Mouse (Mus musculus) midbrain, embryonic 12.5 days (tissue): Measurements from ENCODE around the gene 4933428M09Rik. TPM values are rescaled to one million over a fixed set of nuclear protein-coding genes. Genes with fewer than 3 reads are reported as not detected.
"Not testable (repeated sequence)": the region's sequence is repeated elsewhere in the genome, so short reads cannot be mapped to it uniquely, and the experiment has no call there.

ENCODE experiments used
- ATAC-seq: fragments of 200-750 bp; cut with Nextera tagmentation; 2 replicates; pipeline ENCODE4 v1.8.0; 2017; ENCODE audit warnings: low read depth, moderate TSS enrichment, moderate library complexity; ENCODE audit not compliant: low FRiP score
- H3K27ac ChIP-seq: fragments of 300-500 bp; sonication (generic); replicated peaks from 2 replicates; pipeline ENCODE4 v1.5.1; 2016; ENCODE audit warnings: mild to moderate bottlenecking
- H3K27me3 ChIP-seq: fragments of 300-500 bp; sonication (generic); 2 replicates; pipeline ENCODE4 v1.6.1; 2016; ENCODE audit warnings: mild to moderate bottlenecking
- H3K36me3 ChIP-seq: fragments of 300-500 bp; sonication (generic); 2 replicates; pipeline ENCODE4 v1.6.1; 2016
- H3K4me1 ChIP-seq: fragments of 300-500 bp; sonication (generic); 2 replicates; pipeline ENCODE4 v1.6.1; 2016
- H3K4me2 ChIP-seq: fragments of 300-500 bp; sonication (generic); replicated peaks from 2 replicates; pipeline ENCODE4 v1.6.1; 2016; ENCODE audit warnings: mild to moderate bottlenecking, moderate library complexity
- H3K4me3 ChIP-seq: fragments of 300-500 bp; sonication (generic); 2 replicates; pipeline ENCODE4 v1.5.1; 2016; ENCODE audit warnings: mild to moderate bottlenecking
- H3K9ac ChIP-seq: fragments of 300-500 bp; sonication (generic); replicated peaks from 2 replicates; pipeline ENCODE4 v1.6.1; 2016; ENCODE audit warnings: mild to moderate bottlenecking, moderate library complexity
- H3K9me3 ChIP-seq: fragments of 300-500 bp; sonication (generic); 2 replicates; pipeline ENCODE4 v1.6.1; 2016; ENCODE audit warnings: mild to moderate bottlenecking
- WGBS: fragments of 180-500 bp; shearing (Covaris S2); methylation state at CpG from one replicate; pipeline ENCODE4 v1.1.7; 2016; 5-methylcytosine and 5-hydroxymethylcytosine counted together
- polyA plus RNA-seq: library from polyadenylated mRNA; unstranded; fragments of >200 nt; fragmentation: Nextera tagmentation; extraction: Ambion mirVana; gene quantifications from 2 replicates; pipeline ENCODE4 v1.2.1, GENCODE M21; 2016

4933428M09Rik gene
- polyA plus RNA-seq, result not detected in 2 replicates

DNA sequence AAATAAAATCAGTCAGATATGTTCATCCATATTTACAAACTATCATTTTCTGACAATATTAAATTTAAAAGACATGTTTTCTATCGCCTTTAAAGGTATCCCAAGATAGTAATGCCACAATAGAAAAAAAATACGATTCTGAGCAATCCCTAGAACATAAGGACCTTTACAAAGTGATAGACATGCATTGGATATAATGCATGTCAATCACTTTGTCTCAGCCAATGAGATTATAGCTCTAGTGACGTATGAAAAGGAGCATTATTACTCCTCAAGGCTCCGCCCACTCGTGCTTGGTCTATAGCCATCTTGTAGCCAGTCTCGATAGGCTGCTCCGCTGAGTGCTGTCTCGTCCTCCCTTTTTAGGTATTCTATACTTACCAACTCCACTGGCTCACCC, at the start of gene 4933428M09Rik:
TSS of gene 4933428M09Rik (plus strand) at position 301 of the 400 bp plus-strand sequence.
- Histone ChIP-seq H3K4me3 (no peak within 1 kb of the TSS), H3K4me1 (no peaks in the 10 kb centered on the region), H3K9ac (no peak within 1 kb of the TSS), H3K36me3 (no peaks in the 10 kb centered on the region), H3K9me3 (no peaks in the 10 kb centered on the region), H3K27ac (no peak within 1 kb of the TSS), H3K27me3 (no peaks in the 10 kb centered on the region; the same call in 1 of the 2 replicates), H3K4me2 (no peak within 1 kb of the TSS)
- 89% methylated on average over 8 of the region's 8 CpGs for WGBS
- no peak for ATAC-seq

GRCm38 (mm10) chrX:139134031-139134430, 45.0 kb upstream of the 4933428M09Rik start:
- no peaks in the 10 kb centered on the region for H3K27me3 ChIP-seq
- no peak overlapping the region for H3K4me3 ChIP-seq
- 0 out of 2 replicates have a peak, but pooled peaks have one; percentile 16 for ATAC-seq
- H3K4me1 ChIP-seq, result no peaks in the 10 kb centered on the region
- whole genome bisulfite sequencing, result 42% methylated on average over 4 of the region's 4 CpGs
- H3K36me3 ChIP-seq, result no peaks in the 10 kb centered on the region
- H3K9me3 ChIP-seq, result no peaks in the 10 kb centered on the region
- no peak overlapping the region for H3K4me2 ChIP-seq
- no peak overlapping the region for H3K9ac ChIP-seq
- H3K27ac ChIP-seq, result no peak overlapping the region

DNA sequence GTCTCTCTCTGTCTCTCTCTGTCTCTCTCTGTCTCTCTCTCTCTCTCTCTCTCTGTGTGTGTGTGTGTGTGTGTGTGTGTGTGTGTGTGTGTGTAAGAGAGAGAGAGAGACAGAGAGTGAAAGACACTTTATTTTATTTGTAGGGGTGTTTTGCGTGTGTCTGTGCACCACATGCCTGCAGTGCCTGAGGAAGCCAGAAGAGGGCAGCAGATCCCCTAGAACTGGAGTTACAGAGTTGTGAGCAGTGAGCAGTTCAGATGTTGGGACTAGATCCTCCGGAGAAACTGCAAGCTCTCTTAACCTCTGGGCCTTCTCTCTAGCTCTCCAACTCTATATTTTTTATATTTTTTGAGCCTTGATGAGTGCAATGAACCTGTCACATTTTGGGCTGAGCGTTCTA, 12.5 kb downstream of the 4933428M09Rik start:
- not testable (repeated sequence) for H3K4me3 ChIP-seq, H3K27me3 ChIP-seq, H3K9ac ChIP-seq, ATAC-seq, H3K27ac ChIP-seq, H3K4me1 ChIP-seq, H3K4me2 ChIP-seq, H3K36me3 ChIP-seq, H3K9me3 ChIP-seq
- 81% methylated on average over 3 of the region's 3 CpGs for WGBS

DNA sequence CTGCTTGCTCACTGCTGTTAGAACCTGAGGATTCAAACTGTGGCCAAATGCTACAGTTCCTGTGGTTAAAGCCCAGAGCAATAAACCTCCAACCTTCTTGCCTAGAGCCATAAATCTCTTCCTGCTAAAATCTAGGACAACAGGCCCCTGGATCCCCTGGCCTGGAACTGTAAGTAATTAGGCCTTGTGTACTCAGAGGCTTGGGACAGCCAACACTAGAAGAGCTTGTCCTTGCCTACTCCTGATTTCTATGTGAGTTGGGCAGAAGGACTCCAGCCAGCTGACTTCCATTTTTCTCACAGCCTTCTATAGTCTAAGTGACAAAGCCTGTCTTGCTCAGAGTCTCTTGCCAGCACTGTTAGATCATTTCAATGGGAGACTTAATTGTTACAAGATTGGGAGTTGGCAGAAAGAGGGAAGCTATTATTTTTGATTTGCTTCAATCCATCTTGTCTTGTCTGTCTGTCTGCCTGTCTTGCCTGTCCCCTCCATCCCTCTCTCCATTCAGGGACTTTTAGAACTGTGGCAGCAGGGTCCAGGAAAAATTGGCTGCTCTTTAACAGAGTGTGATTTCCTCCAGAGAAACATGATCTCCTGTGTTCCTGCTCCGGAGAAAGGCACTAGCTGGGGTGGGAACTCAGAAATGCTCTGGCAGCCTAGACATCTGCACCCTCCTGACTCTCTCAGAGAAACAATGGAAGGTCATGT, 15.7 kb downstream of the 4933428M09Rik start:
- H3K4me2 ChIP-seq, result no peak overlapping the region
- no peaks in the 10 kb centered on the region; the same call in 1 of the 2 replicates for H3K27me3 ChIP-seq
- H3K9ac ChIP-seq, result no peak overlapping the region
- no peak overlapping the region for H3K27ac ChIP-seq
- H3K36me3 ChIP-seq, result no peaks in the 10 kb centered on the region
- WGBS, result 79% methylated on average over 1 of the region's 1 CpGs
- H3K4me1 ChIP-seq, result no peaks in the 10 kb centered on the region
- ATAC-seq, result no peak
- H3K4me3 ChIP-seq, result no peak overlapping the region
- no peaks in the 10 kb centered on the region for H3K9me3 ChIP-seq

DNA sequence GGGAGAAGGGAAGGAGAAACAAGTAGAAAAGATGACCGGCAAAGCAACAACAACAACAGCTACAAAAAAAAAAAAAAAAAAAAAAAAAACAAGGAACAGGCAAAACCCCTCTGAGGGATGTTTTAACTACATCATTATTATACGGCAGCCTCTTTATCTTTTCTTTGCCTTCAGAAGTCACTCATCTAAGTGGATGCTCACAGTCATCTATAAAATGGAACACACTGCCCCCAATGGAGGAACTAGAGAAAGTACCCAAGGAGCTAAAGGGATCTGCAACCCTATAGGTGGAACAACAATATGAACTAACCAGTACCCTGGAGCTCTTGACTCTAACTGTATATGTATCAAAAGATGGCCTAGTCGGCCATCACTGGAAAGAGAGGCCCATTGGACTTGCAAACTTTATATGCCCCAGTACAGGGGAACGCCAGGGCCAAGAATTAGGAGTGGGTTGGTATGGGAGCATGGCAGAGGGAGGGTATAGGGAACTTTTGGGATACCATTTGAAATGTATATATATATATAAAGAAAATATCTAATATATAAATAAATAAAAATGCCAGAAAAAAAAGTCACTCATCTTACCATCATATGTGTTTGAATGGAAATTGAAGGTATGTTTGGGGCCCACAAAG, 30.3 kb downstream of the 4933428M09Rik start:
- not testable (repeated sequence) for H3K4me2 ChIP-seq, H3K27ac ChIP-seq, H3K36me3 ChIP-seq, H3K4me1 ChIP-seq, H3K9me3 ChIP-seq, H3K9ac ChIP-seq, H3K4me3 ChIP-seq, H3K27me3 ChIP-seq
- WGBS, result 86% methylated on average over 4 of the region's 4 CpGs
- ATAC-seq, result peak; percentile 73

DNA sequence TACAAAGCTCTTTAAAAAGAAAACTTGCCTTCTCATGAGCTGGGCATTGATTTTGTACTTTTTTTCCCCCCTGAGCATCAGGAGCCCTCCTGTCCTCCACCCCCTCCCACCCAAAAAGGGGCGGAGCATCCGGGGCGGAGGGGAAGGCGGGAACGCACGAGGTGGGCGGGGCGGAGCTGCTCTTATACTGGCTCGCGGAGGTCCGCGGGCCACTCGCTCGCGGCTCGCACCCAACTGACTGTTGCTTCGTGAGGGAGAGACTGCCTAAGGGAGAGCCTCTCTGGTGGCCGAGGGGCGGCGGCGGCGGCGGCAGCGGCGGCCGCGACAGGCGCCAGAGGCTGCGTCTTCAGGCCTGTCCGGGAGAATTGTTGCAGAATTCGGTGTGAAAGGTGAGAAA, 30.8 kb downstream of the 4933428M09Rik start, which contains the start of gene Mum1l1:
TSS of gene Mum1l1 (plus strand) at position 214 of the 397 bp plus-strand sequence.
- H3K36me3 ChIP-seq, result no peaks in the 10 kb centered on the region
- peak within 1 kb of the TSS; percentile 44 for H3K4me3 ChIP-seq
- no peak within 1 kb of the TSS for H3K27ac ChIP-seq
- H3K27me3 ChIP-seq, result peaks cover 1% of the 10 kb centered on the region; the same call in 1 of the 2 replicates
- ATAC-seq, result peak; percentile 96
- H3K4me1 ChIP-seq, result no peaks in the 10 kb centered on the region
- H3K9me3 ChIP-seq, result no peaks in the 10 kb centered on the region
- 6% methylated on average over 19 of the region's 31 CpGs for whole genome bisulfite sequencing
- 0 out of 2 replicates have a peak within 1 kb of the TSS, but pooled peaks have one; percentile 24 for H3K9ac ChIP-seq
- peak within 1 kb of the TSS; percentile 59 for H3K4me2 ChIP-seq

DNA sequence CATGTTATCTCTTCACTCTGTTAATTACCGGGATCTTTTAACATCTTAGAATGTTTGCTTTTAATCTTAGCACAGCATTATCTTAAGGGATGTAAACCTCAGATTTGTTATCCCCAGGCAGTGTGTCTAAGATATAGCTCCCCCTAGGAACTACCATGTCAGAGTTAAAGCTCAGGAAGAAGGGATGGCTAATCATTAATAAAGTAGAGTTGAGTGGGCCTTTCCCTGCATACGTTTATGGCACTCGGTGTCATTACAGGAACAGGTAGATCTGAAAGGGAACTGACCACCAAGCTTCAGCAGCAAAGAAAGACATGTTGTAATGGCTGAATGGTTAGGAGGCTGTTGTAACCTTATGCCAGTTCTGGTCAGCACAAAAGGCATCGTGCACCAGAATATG, 35.7 kb downstream of the 4933428M09Rik start:
- Histone ChIP-seq H3K4me2 (no peak overlapping the region), H3K36me3 (no peaks in the 10 kb centered on the region), H3K9ac (no peak overlapping the region), H3K4me3 (no peak overlapping the region), H3K9me3 (no peaks in the 10 kb centered on the region), H3K27ac (no peak overlapping the region), H3K27me3 (peaks cover 5% of the 10 kb centered on the region; the same call in 1 of the 2 replicates), H3K4me1 (no peaks in the 10 kb centered on the region)
- ATAC-seq, result no peak
- WGBS, result 80% methylated on average over 4 of the region's 4 CpGs

- WGBS, result 72% methylated on average over 5 of the region's 5 CpGs
- H3K4me3 ChIP-seq, result no peak overlapping the region
- H3K9me3 ChIP-seq, result no peaks in the 10 kb centered on the region
- no peak overlapping the region for H3K4me2 ChIP-seq
- no peak overlapping the region for H3K9ac ChIP-seq
- no peaks in the 10 kb centered on the region for H3K4me1 ChIP-seq
- no peak overlapping the region for H3K27ac ChIP-seq
- H3K36me3 ChIP-seq, result no peaks in the 10 kb centered on the region
- peak; percentile 50; the same call in 1 of the 2 replicates for ATAC-seq
- H3K27me3 ChIP-seq, result peaks cover 5% of the 10 kb centered on the region; the same call in 1 of the 2 replicates
Observed at GRCm38 (mm10) chrX:139216409-139216808, 37.4 kb downstream of the 4933428M09Rik start.

DNA sequence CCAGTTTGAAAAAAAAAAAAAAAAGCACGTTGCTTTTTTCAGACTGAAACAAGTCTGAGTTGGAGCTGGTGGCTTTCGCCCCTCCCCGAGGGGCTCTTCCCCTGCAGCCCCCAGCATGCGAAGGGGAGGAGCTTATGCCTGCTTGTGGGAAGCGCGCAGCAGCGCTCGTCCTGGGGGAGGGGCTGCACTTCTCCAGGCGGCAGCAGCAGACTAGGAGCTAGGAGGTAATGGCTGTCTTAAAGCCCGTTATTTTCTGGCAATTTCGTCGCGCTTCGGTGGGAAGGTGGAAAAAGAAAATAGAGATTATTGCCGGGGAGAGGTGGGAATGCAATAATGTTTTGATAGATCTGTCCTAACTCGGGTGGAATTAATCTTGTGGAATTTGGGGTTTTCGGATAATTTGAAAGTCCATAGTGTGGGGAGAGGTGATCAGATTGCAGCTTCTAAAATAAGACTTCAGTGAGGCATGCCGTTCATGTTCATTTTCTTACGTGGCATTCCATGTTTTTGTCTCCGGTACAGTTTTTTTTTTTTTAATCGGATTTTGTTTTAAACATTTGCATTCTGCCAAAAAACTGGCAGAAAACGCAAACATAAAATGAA, 38.1 kb downstream of the 4933428M09Rik start:
- WGBS, result 18% methylated on average over 22 of the region's 22 CpGs
- no peak overlapping the region for H3K27ac ChIP-seq
- H3K4me2 ChIP-seq, result peak overlapping the region; percentile 49
- H3K9me3 ChIP-seq, result no peaks in the 10 kb centered on the region
- no peaks in the 10 kb centered on the region for H3K36me3 ChIP-seq
- ATAC-seq, result peak; percentile 96
- no peak overlapping the region for H3K9ac ChIP-seq
- peak overlapping the region; percentile 31 for H3K4me3 ChIP-seq
- H3K4me1 ChIP-seq, result no peaks in the 10 kb centered on the region
- H3K27me3 ChIP-seq, result peaks cover 5% of the 10 kb centered on the region; the same call in 1 of the 2 replicates

DNA sequence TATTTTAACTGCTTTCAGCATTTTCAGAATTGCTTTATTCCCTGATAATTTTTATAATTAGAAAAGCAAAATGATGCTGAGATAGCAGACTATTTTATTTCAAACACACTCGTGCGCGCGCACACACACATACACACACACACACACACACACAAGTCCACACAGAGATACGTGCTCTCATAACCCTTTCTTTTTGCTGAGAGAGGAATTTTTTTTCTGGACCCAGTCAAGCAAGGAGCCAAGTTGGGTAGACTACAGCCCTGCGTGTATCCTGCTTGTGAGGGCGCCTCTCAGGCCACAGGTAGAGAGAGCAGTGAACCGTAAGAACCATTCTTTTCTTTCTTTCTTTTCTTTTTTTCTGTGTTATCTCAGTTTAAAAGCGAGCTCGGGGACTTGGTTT, 38.7 kb downstream of the 4933428M09Rik start:
- 50% methylated on average over 10 of the region's 10 CpGs for WGBS
- Histone ChIP-seq H3K4me3 (peak overlapping the region; percentile 31), H3K27ac (no peak overlapping the region), H3K36me3 (no peaks in the 10 kb centered on the region), H3K4me2 (peak overlapping the region; percentile 49), H3K9me3 (no peaks in the 10 kb centered on the region), H3K27me3 (peaks cover 5% of the 10 kb centered on the region; the same call in 1 of the 2 replicates), H3K4me1 (no peaks in the 10 kb centered on the region), H3K9ac (no peak overlapping the region; the same call in 1 of the 2 replicates)
- no peak for ATAC-seq

DNA sequence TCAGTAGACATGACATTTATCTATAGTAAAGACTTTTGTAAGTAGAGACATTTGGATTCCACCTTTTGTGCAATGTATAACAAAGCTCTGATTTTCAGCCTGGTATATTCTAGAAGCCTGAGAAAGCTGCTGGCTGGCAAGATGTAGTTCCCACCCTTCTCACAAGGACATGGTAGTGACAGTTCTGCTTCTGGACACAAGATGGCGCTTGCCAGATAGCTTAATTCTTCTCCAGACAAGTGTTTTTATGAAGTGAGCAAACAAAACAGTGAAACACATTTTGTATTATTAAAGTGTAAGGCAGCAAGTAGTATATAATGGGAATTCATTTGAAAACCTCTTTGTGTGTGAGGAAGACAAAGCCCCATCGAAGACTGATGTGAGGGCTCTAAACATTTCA, 40.0 kb downstream of the 4933428M09Rik start:
- no peak overlapping the region for H3K4me2 ChIP-seq
- H3K9me3 ChIP-seq, result no peaks in the 10 kb centered on the region
- no peak for ATAC-seq
- H3K9ac ChIP-seq, result no peak overlapping the region
- 42% methylated on average over 2 of the region's 2 CpGs for WGBS
- no peaks in the 10 kb centered on the region for H3K36me3 ChIP-seq
- H3K4me3 ChIP-seq, result no peak overlapping the region
- no peaks in the 10 kb centered on the region for H3K4me1 ChIP-seq
- H3K27me3 ChIP-seq, result peaks cover 5% of the 10 kb centered on the region; the same call in 1 of the 2 replicates
- H3K27ac ChIP-seq, result no peak overlapping the region

- Histone ChIP-seq H3K27me3 (no peaks in the 10 kb centered on the region), H3K9ac (no peak overlapping the region), H3K9me3 (no peaks in the 10 kb centered on the region), H3K4me3 (no peak overlapping the region), H3K4me1 (no peaks in the 10 kb centered on the region), H3K27ac (no peak overlapping the region), H3K36me3 (no peaks in the 10 kb centered on the region), H3K4me2 (no peak overlapping the region)
- 84% methylated on average over 4 of the region's 4 CpGs for WGBS
- ATAC-seq, result no peak
Observed at GRCm38 (mm10) chrX:139220830-139221229, 41.8 kb downstream of the 4933428M09Rik start.
